Mouse (Mus musculus) bone marrow macrophage, adult 2 months (primary cell): ENCODE data around the gene Ssh1.

Experiments used
- CTCF ChIP-seq: IDR thresholded peaks from 2 replicates; pipeline ENCODE4 v1.5.1; 2012; ENCODE audit warnings: low read depth, mild to moderate bottlenecking, low read length, moderate library complexity
- POLR2A ChIP-seq: IDR thresholded peaks from 2 replicates; pipeline ENCODE4 v1.6.1; 2012; ENCODE audit warnings: mild to moderate bottlenecking, low read depth, low read length, borderline replicate concordance

DNA sequence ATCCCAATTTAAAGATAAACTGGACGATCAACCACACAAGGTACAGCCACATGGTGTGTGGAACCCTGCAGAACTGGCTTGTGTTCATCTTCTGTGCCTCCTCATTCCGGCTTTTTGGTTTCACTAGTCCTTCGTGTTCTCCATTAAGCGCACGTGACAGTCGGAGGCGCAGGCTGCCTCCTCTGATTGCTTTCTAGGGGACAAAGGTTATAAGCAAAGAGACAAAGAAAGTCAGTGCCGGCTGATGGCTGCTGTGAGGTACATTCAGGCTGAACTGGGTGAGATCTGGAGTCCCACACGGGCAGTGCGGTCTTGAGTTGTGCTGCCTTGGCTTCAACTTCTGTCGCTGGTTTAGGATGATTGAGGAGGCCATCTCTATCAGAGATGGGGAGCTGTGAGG lies 10.9 kb upstream of the Ssh1 start:
- TF ChIP-seq CTCF (no peak), POLR2A (no peak)
